In the genomic region with DNA sequence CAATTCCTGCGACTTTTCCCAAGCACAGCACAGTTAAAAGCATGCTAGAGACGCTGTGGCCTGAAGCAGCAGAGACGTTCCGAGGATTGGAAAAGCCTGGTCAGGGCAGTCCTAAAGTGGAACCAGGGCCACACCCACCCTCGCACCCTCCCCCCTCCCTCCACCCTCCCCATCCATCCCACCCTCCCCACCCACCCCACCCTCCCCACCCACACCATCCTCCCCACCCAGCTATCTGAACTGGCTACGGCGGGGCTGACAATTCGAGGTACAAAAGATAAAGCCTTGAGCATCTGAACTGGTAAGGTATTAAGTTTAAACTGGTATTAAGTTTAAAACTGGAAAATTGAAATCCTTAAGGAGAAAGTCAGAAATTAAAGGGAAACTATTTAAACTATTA, we compare ENCODE assay signal across 33 mouse cellular contexts. TPM values are rescaled to one million over a fixed set of nuclear protein-coding genes. Genes with fewer than 3 reads are reported as not detected.
DNase-seq lines count a peak whose midpoint lies in the region; ATAC-seq and TF ChIP-seq lines count a peak whose summit lies in the region.
"Had no signal": no experiment of that assay in that cellular context is flagged by ENCODE, and none has a peak within 500 bp of the region (broad histone marks: within the 10 kb centered on the region; RNA-seq: fewer than 3 reads in every experiment).

No protein-coding gene starts in this region.

- no peaks in the 10 kb centered on the region for H3K4me1 ChIP-seq in intestine, embryonic 15.5 days (replicated peaks)
- no peaks in the 10 kb centered on the region for H3K4me1 ChIP-seq in intestine, embryonic 16.5 days (ENCODE audit: control insufficient read depth, insufficient read depth, low read length)
- H3K4me1 ChIP-seq in liver, embryonic 14.5 days (replicated peaks; ENCODE audit: control insufficient read depth in 2 of 2, insufficient read depth in 2 of 2, low read length in 1 of 2), result peaks cover 32 to 42% of the 10 kb centered on the region in 2 experiments
- H3K4me1 ChIP-seq: embryonic facial prominence, embryonic 12.5 days; hindbrain, embryonic 10.5 days; kidney, embryonic 15.5 days; midbrain, embryonic 12.5 days; neural tube, embryonic 15.5 days had no signal

- H3K9ac ChIP-seq in intestine, embryonic 15.5 days, result no peak overlapping the region
- no peak overlapping the region for H3K9ac ChIP-seq in intestine, embryonic 16.5 days (ENCODE audit: low read depth, low read length)
- peak overlapping the region; percentile 57 for H3K9ac ChIP-seq in liver, embryonic 14.5 days (replicated peaks)
- H3K9ac ChIP-seq: embryonic facial prominence, embryonic 12.5 days; kidney, embryonic 15.5 days; midbrain, embryonic 12.5 days; neural tube, embryonic 15.5 days had no signal

- H3K4me3 ChIP-seq in intestine, embryonic 15.5 days (replicated peaks), result no peak overlapping the region
- H3K4me3 ChIP-seq in intestine, embryonic 16.5 days (ENCODE audit: low read length), result no peak overlapping the region
- H3K4me3 ChIP-seq in liver, embryonic 14.5 days (ENCODE audit: insufficient read depth in 1 of 2, low read depth in 2 of 2, low read length in 2 of 2), result peak overlapping the region in 1 of 2 experiments; percentile 26; a peak in 1 of 4 replicates
- H3K4me3 ChIP-seq: embryonic facial prominence, embryonic 12.5 days; hindbrain, embryonic 10.5 days; kidney, embryonic 15.5 days; midbrain, embryonic 12.5 days; neural tube, embryonic 15.5 days had no signal

- WGBS in intestine, embryonic 15.5 days, result 65% methylated on average over 8 of the region's 8 CpGs
- 63% methylated on average over 8 of the region's 8 CpGs for WGBS in intestine, embryonic 16.5 days
- WGBS in liver, embryonic 14.5 days (ENCODE audit: insufficient replicate concordance), result 29% methylated on average over 8 of the region's 8 CpGs

- peak; percentile 15; the same call in 1 of the 2 replicates for ATAC-seq in intestine, embryonic 15.5 days
- no peak for ATAC-seq in intestine, embryonic 16.5 days
- ATAC-seq in erythroid progenitor cell, adult 5-6 weeks (replicated peaks; ENCODE audit: low FRiP score, poor library complexity, severe bottlenecking), result peak; percentile 69
- peak; percentile 87 for ATAC-seq in liver, embryonic 14.5 days (ENCODE audit: insufficient read depth)
- ATAC-seq: activated CD4-positive, CD25-positive, alpha-beta regulatory T cell, adult 4 months; forebrain, embryonic 14.5 days; hindbrain, embryonic 16.5 days; intestine, postnatal 0 days had no signal

- H3K27ac ChIP-seq in intestine, embryonic 15.5 days, result no peak overlapping the region
- H3K27ac ChIP-seq in intestine, embryonic 16.5 days (ENCODE audit: low read length), result no peak overlapping the region
- H3K27ac ChIP-seq in liver, embryonic 14.5 days, result peak overlapping the region; percentile 92
- H3K27ac ChIP-seq: embryonic facial prominence, embryonic 12.5 days; hindbrain, embryonic 10.5 days; kidney, embryonic 15.5 days; midbrain, embryonic 12.5 days; neural tube, embryonic 15.5 days had no signal

- no peak overlapping the region for H3K4me2 ChIP-seq in intestine, embryonic 15.5 days (replicated peaks)
- H3K4me2 ChIP-seq in intestine, embryonic 16.5 days (ENCODE audit: low read depth, low read length), result no peak overlapping the region
- H3K4me2 ChIP-seq in liver, embryonic 14.5 days (ENCODE audit: low read depth), result peak overlapping the region; percentile 70
- H3K4me2 ChIP-seq: embryonic facial prominence, embryonic 12.5 days; kidney, embryonic 15.5 days; midbrain, embryonic 12.5 days; neural tube, embryonic 15.5 days had no signal

- H3K9me3 ChIP-seq in intestine, embryonic 15.5 days, result no peaks in the 10 kb centered on the region
- H3K9me3 ChIP-seq in intestine, embryonic 16.5 days (ENCODE audit: control insufficient read depth, low read length), result no peaks in the 10 kb centered on the region
- H3K9me3 ChIP-seq in liver, embryonic 14.5 days (ENCODE audit: control insufficient read depth, low read length), result no peaks in the 10 kb centered on the region
- H3K9me3 ChIP-seq: embryonic facial prominence, embryonic 12.5 days; hindbrain, embryonic 10.5 days; kidney, embryonic 15.5 days; midbrain, embryonic 12.5 days; neural tube, embryonic 15.5 days had no signal

- no peaks in the 10 kb centered on the region for H3K36me3 ChIP-seq in intestine, embryonic 15.5 days
- H3K36me3 ChIP-seq in intestine, embryonic 16.5 days (ENCODE audit: control insufficient read depth, insufficient read depth, low read length), result no peaks in the 10 kb centered on the region
- no peaks in the 10 kb centered on the region for H3K36me3 ChIP-seq in liver, embryonic 14.5 days (replicated peaks; ENCODE audit: control insufficient read depth, insufficient read depth, low read depth)
- H3K36me3 ChIP-seq: embryonic facial prominence, embryonic 12.5 days; hindbrain, embryonic 10.5 days; kidney, embryonic 15.5 days; midbrain, embryonic 12.5 days; neural tube, embryonic 15.5 days had no signal

- no peak for TF ChIP-seq EP300 in liver, embryonic 14.5 days (IDR thresholded peaks at IDR 0.05; ENCODE audit: low read depth)

- DNase-seq in c-Kit-negative CD71-positive TER-119-positive erythroid progenitor cells, embryonic 14.5 days (ENCODE audit: low read depth, low spot score), result peak; percentile 58
- DNase-seq in liver, embryonic 14.5 days (ENCODE audit: low read depth in 3 of 3, low spot score in 3 of 3), result peak in 2 of 3 experiments; percentile 54 to 60
- DNase-seq in cerebellum, adult 11-12 months, result no peak
- DNase-seq in embryo, embryonic 11 days, result no peak
- no peak for DNase-seq in cerebellum, adult 9-10 months
- DNase-seq: adrenal gland, adult 8-10 months; B cell, adult 2 months; cerebellum, postnatal 14 days; gastrocnemius, postnatal 10 days; left cerebral cortex, postnatal 4 days; lung, postnatal 10 days; thymus, postnatal 14 days had no signal

- no peak for TF ChIP-seq CTCF in liver, embryonic 14.5 days (IDR thresholded peaks at IDR 0.05; ENCODE audit: low read depth)

- no peaks in the 10 kb centered on the region for H3K27me3 ChIP-seq in intestine, embryonic 15.5 days (replicated peaks)
- H3K27me3 ChIP-seq in intestine, embryonic 16.5 days (replicated peaks; ENCODE audit: control insufficient read depth, insufficient read depth, low read length), result no peaks in the 10 kb centered on the region
- no peaks in the 10 kb centered on the region for H3K27me3 ChIP-seq in liver, embryonic 14.5 days (ENCODE audit: control insufficient read depth, insufficient read depth, low read length)
- H3K27me3 ChIP-seq: CH12.LX; embryonic facial prominence, embryonic 12.5 days; neural tube, embryonic 15.5 days had no signal

RNA-seq across cellular contexts. Expression of gene Neu3, which starts 24.7 kb away (rescaled TPM):
- 5.2 TPM in 2 replicates for polyA plus RNA-seq in intestine, embryonic 15.5 days (2015; fragmentation: Nextera tagmentation; extraction: Ambion mirVana)
- polyA plus RNA-seq in intestine, embryonic 16.5 days (2015; fragmentation: Nextera tagmentation; extraction: Ambion mirVana), result 6.0 and 7.2 TPM in 2 replicates
- total RNA-seq in erythroid progenitor cell, adult 5-6 weeks (2015; ENCODE audit: low replicate concordance), result 17.3 and 21.0 TPM in 2 replicates
- 22.8 and 23.1 TPM in 2 replicates for total RNA-seq in erythroid progenitor cell, adult 5-6 weeks (2017; ENCODE audit: low replicate concordance)
- polyA plus RNA-seq in liver, embryonic 14.5 days (2012; rRNA removed), result 3.5 and 4.1 TPM in 2 replicates
- 2.9 and 3.2 TPM in 2 replicates for polyA plus RNA-seq in liver, embryonic 14.5 days (2014; fragmentation: Nextera tagmentation; extraction: Ambion mirVana)

RNA-seq across cellular contexts. Expression of gene Olfr521, which starts 40.2 kb away (rescaled TPM):
- polyA plus RNA-seq in intestine, embryonic 15.5 days (2015; fragmentation: Nextera tagmentation; extraction: Ambion mirVana), result not detected in 2 replicates
- not detected in 2 replicates for polyA plus RNA-seq in intestine, embryonic 16.5 days (2015; fragmentation: Nextera tagmentation; extraction: Ambion mirVana)
- total RNA-seq in erythroid progenitor cell, adult 5-6 weeks (2015; ENCODE audit: low replicate concordance), result not detected in 2 replicates
- not detected in 2 replicates for total RNA-seq in erythroid progenitor cell, adult 5-6 weeks (2017; ENCODE audit: low replicate concordance)
- polyA plus RNA-seq in liver, embryonic 14.5 days (2012; rRNA removed), result not detected in 2 replicates
- not detected in 2 replicates for polyA plus RNA-seq in liver, embryonic 14.5 days (2014; fragmentation: Nextera tagmentation; extraction: Ambion mirVana)
- total RNA-seq: adrenal gland, adult 8-10 months; CH12.LX; gastrocnemius, postnatal 10 days; granulocyte monocyte progenitor cell, adult 5-6 weeks; layer of hippocampus, postnatal 10 days; left cerebral cortex, adult 8-10 months; left cerebral cortex, postnatal 4 days; liver, adult 2 months; megakaryocyte progenitor cell, adult 5-6 weeks had no signal
- polyA plus RNA-seq: activated CD4-positive, CD25-positive, alpha-beta regulatory T cell, adult 4 months; embryonic facial prominence, embryonic 12.5 days; forebrain, embryonic 14.5 days; heart, embryonic 14.5 days; hindbrain, embryonic 10.5 days; hindbrain, embryonic 16.5 days; intestine, postnatal 0 days; kidney, embryonic 15.5 days; large intestine, adult 2 months; liver, adult 2 months; midbrain, embryonic 12.5 days; neural tube, embryonic 15.5 days; small intestine, adult 2 months had no signal

RNA-seq across cellular contexts. Expression of gene Xrra1, which starts 55.4 kb away (rescaled TPM):
- polyA plus RNA-seq in intestine, embryonic 15.5 days (2015; fragmentation: Nextera tagmentation; extraction: Ambion mirVana), result 0.10 and 0.11 TPM in 2 replicates
- 0.11 and 0.12 TPM in 2 replicates for polyA plus RNA-seq in intestine, embryonic 16.5 days (2015; fragmentation: Nextera tagmentation; extraction: Ambion mirVana)
- total RNA-seq in erythroid progenitor cell, adult 5-6 weeks (2015; ENCODE audit: low replicate concordance), result not detected in 2 replicates
- total RNA-seq in erythroid progenitor cell, adult 5-6 weeks (2017; ENCODE audit: low replicate concordance), result 0.90 TPM in 1 of 2 replicates, not detected in the other
- not detected in 2 replicates for polyA plus RNA-seq in liver, embryonic 14.5 days (2012; rRNA removed)
- 0.08 TPM in 1 of 2 replicates, not detected in the other for polyA plus RNA-seq in liver, embryonic 14.5 days (2014; fragmentation: Nextera tagmentation; extraction: Ambion mirVana)
- total RNA-seq: liver, adult 2 months had no signal
- polyA plus RNA-seq: liver, adult 2 months; small intestine, adult 2 months had no signal

RNA-seq across cellular contexts. Expression of gene Spcs2, which starts 59.7 kb away (rescaled TPM):
- polyA plus RNA-seq in intestine, embryonic 15.5 days (2015; fragmentation: Nextera tagmentation; extraction: Ambion mirVana), result 387 and 427 TPM in 2 replicates
- polyA plus RNA-seq in intestine, embryonic 16.5 days (2015; fragmentation: Nextera tagmentation; extraction: Ambion mirVana), result 393 and 423 TPM in 2 replicates
- 94.1 and 169 TPM in 2 replicates for total RNA-seq in erythroid progenitor cell, adult 5-6 weeks (2015; ENCODE audit: low replicate concordance)
- total RNA-seq in erythroid progenitor cell, adult 5-6 weeks (2017; ENCODE audit: low replicate concordance), result 101 and 153 TPM in 2 replicates
- polyA plus RNA-seq in liver, embryonic 14.5 days (2012; rRNA removed), result 36.7 and 44.5 TPM in 2 replicates
- 162 and 171 TPM in 2 replicates for polyA plus RNA-seq in liver, embryonic 14.5 days (2014; fragmentation: Nextera tagmentation; extraction: Ambion mirVana)

Comparison
In these comparisons a context has a peak if more than half of its experiments do, and no peak if none do; other contexts are left out.
1. DNase-seq: peak in c-Kit-negative CD71-positive TER-119-positive erythroid progenitor cells, embryonic 14.5 days (single experiment) and liver, embryonic 14.5 days (2 of 3); none in cerebellum, adult 11-12 months (single experiment), embryo, embryonic 11 days (single experiment) and cerebellum, adult 9-10 months (single experiment).